Mouse (Mus musculus): ENCODE measurements around the gene Kcnj15. TPM values are rescaled to one million over a fixed set of nuclear protein-coding genes. Genes with fewer than 3 reads are reported as not detected.

The Kcnj15 gene
- polyA plus RNA-seq, 1 experiment from 2014 or later: 10.5 TPM

DNA sequence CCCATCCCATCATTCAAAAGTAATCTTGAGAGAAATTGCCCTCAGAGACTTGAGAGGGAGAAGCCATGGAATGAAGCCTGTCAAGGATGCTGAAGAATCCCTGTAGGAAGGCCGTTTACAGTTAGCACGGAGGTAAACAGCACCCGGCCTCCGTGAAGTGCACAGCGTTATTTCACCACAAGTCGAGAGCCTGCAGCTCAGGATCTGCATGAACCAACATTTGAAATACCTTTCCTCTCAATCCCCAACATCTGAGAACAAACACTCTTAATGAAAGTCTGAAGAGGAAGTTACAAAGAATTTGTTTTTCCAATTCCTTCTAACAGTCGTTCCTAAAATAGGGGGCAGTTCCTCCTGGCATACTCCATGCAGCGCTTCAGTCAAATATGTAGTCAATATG is 33.9 kb upstream of the Kcnj15 start:
- no peaks in the 10 kb centered on the region for H3K36me3 ChIP-seq (ENCODE audit: control insufficient read depth, insufficient read depth, low read length)
- H3K9ac ChIP-seq (ENCODE audit: low read length): no peak overlapping the region
- no peak overlapping the region for H3K4me2 ChIP-seq (replicated peaks; ENCODE audit: low read depth)
- DNase-seq (ENCODE audit: low spot score) (no peak), ATAC-seq (ENCODE audit: low FRiP score, low TSS enrichment) (no peak)
- no peaks in the 10 kb centered on the region for H3K27me3 ChIP-seq (ENCODE audit: control insufficient read depth, insufficient read depth, low read length)
- no peak overlapping the region for H3K4me3 ChIP-seq (ENCODE audit: low read depth, low read length)
- H3K27ac ChIP-seq (replicated peaks): no peak overlapping the region
- 55% methylated on average over 8 of the region's 8 CpGs for WGBS
- TF ChIP-seq CTCF (IDR thresholded peaks at IDR 0.05; ENCODE audit: low read depth): no peak
- no peak for TF ChIP-seq EP300 (optimal IDR thresholded peaks at IDR 0.05)
- H3K9me3 ChIP-seq (ENCODE audit: control insufficient read depth, low read length): no peaks in the 10 kb centered on the region
- no peaks in the 10 kb centered on the region for H3K4me1 ChIP-seq (replicated peaks; ENCODE audit: control insufficient read depth, insufficient read depth)

DNA sequence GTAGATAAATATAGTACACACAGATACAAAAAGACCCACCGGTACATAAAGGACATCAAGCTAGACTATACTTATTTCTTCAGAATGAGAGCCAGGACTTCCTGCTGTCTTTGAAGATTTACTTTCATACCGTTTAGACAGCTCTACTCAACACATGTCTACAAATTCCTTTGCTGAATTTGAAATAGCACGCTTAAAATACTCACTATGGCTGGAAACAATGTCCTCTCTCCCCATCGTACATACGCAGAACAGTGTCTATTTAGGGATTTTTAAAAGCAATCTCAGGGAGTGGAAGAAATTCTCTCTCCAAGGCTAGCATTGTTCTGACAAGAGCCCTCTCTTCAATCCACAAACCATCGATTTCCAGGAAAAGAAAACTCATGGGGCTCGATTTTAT is 32.1 kb upstream of the Kcnj15 start:
- H3K27ac ChIP-seq (replicated peaks): no peak overlapping the region; the same call in 1 of the 2 replicates
- H3K9me3 ChIP-seq (ENCODE audit: control insufficient read depth, low read length): no peaks in the 10 kb centered on the region
- 50% methylated on average over 7 of the region's 7 CpGs for WGBS
- ATAC-seq (ENCODE audit: low FRiP score, low TSS enrichment) (no peak), DNase-seq (ENCODE audit: low spot score) (no peak)
- H3K4me3 ChIP-seq (ENCODE audit: low read depth, low read length): no peak overlapping the region
- TF ChIP-seq EP300 (optimal IDR thresholded peaks at IDR 0.05): no peak
- no peak for TF ChIP-seq CTCF (IDR thresholded peaks at IDR 0.05; ENCODE audit: low read depth)
- H3K9ac ChIP-seq (ENCODE audit: low read length): no peak overlapping the region
- no peak overlapping the region for H3K4me2 ChIP-seq (replicated peaks; ENCODE audit: low read depth)
- no peaks in the 10 kb centered on the region for H3K36me3 ChIP-seq (ENCODE audit: control insufficient read depth, insufficient read depth, low read length)
- H3K27me3 ChIP-seq (ENCODE audit: control insufficient read depth, insufficient read depth, low read length): no peaks in the 10 kb centered on the region
- H3K4me1 ChIP-seq (replicated peaks; ENCODE audit: control insufficient read depth, insufficient read depth): no peaks in the 10 kb centered on the region

DNA sequence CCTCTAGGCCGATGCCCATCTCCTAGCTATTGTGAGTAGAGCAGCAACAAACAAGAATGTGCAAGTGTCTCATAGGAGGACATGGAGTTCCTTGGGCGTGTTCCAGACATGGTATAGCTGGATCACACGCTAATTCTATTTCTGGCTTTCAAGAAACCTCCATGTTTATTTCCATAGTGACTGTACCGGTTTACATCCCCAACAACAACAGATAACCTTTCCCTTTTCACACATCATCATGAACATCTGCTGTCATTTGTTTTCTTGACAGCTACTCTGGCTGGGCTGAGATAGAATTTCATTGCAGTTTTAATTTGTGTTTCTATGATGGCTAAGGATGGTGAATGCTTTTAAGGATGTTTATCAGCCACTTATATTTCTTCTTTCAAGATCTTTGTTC is 25.6 kb upstream of the Kcnj15 start:
- TF ChIP-seq EP300 (optimal IDR thresholded peaks at IDR 0.05) (no peak), CTCF (IDR thresholded peaks at IDR 0.05; ENCODE audit: low read depth) (no peak)
- H3K4me1 ChIP-seq (replicated peaks; ENCODE audit: control insufficient read depth, insufficient read depth): no peaks in the 10 kb centered on the region
- no peak overlapping the region for H3K27ac ChIP-seq (replicated peaks)
- no peaks in the 10 kb centered on the region for H3K9me3 ChIP-seq (ENCODE audit: control insufficient read depth, low read length)
- 60% methylated on average over 4 of the region's 4 CpGs for WGBS
- ATAC-seq (ENCODE audit: low FRiP score, low TSS enrichment) (no peak), DNase-seq (ENCODE audit: low spot score) (no peak)
- no peak overlapping the region for H3K4me2 ChIP-seq (replicated peaks; ENCODE audit: low read depth)
- no peaks in the 10 kb centered on the region for H3K27me3 ChIP-seq (ENCODE audit: control insufficient read depth, insufficient read depth, low read length)
- H3K4me3 ChIP-seq (ENCODE audit: low read depth, low read length): no peak overlapping the region
- no peaks in the 10 kb centered on the region for H3K36me3 ChIP-seq (ENCODE audit: control insufficient read depth, insufficient read depth, low read length)
- H3K9ac ChIP-seq (ENCODE audit: low read length): no peak overlapping the region

DNA sequence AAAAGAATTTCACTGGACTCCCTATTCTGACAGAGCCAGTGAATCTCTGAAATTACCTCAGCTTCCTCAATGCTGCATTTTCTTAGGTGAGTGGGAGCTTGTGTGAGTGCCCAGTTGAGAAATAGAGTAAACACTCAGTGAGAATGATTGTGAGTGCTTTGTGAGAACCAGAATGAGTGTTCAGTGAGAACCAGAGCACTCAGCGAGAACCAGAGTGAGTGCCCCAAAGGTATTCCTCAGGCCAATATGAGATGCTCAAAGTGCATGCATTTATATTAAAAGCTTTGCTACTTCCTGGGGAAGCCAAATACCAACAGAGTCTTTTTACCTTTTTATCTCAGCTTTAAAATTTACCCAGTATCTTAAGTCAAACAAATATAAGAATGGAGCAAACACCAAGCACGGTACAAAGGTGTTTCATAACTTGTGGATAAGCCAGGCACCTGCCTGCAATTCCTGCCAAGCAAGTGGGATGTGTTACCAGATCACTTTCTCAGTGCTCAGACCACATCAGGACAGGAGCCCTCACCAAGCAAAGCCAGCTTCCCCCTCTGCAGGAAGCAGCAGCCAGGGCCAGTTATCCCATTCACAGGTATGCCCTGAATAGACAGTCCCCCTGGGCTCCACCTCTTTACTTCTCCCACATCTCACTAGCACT is 22.3 kb upstream of the Kcnj15 start:
- ATAC-seq (ENCODE audit: low FRiP score, low TSS enrichment) (peak; percentile 78), DNase-seq (ENCODE audit: low spot score) (peak; percentile 66)
- H3K36me3 ChIP-seq (ENCODE audit: control insufficient read depth, insufficient read depth, low read length): no peaks in the 10 kb centered on the region
- no peaks in the 10 kb centered on the region for H3K27me3 ChIP-seq (ENCODE audit: control insufficient read depth, insufficient read depth, low read length)
- H3K4me1 ChIP-seq (replicated peaks; ENCODE audit: control insufficient read depth, insufficient read depth): no peaks in the 10 kb centered on the region
- TF ChIP-seq CTCF (IDR thresholded peaks at IDR 0.05; ENCODE audit: low read depth) (no peak), EP300 (optimal IDR thresholded peaks at IDR 0.05) (no peak)
- H3K9ac ChIP-seq (ENCODE audit: low read length): no peak overlapping the region
- no peak overlapping the region for H3K4me2 ChIP-seq (replicated peaks; ENCODE audit: low read depth)
- H3K4me3 ChIP-seq (ENCODE audit: low read depth, low read length): no peak overlapping the region
- H3K27ac ChIP-seq (replicated peaks): peak overlapping the region; percentile 53
- H3K9me3 ChIP-seq (ENCODE audit: control insufficient read depth, low read length): no peaks in the 10 kb centered on the region
- WGBS: 51% methylated on average over 2 of the region's 2 CpGs

DNA sequence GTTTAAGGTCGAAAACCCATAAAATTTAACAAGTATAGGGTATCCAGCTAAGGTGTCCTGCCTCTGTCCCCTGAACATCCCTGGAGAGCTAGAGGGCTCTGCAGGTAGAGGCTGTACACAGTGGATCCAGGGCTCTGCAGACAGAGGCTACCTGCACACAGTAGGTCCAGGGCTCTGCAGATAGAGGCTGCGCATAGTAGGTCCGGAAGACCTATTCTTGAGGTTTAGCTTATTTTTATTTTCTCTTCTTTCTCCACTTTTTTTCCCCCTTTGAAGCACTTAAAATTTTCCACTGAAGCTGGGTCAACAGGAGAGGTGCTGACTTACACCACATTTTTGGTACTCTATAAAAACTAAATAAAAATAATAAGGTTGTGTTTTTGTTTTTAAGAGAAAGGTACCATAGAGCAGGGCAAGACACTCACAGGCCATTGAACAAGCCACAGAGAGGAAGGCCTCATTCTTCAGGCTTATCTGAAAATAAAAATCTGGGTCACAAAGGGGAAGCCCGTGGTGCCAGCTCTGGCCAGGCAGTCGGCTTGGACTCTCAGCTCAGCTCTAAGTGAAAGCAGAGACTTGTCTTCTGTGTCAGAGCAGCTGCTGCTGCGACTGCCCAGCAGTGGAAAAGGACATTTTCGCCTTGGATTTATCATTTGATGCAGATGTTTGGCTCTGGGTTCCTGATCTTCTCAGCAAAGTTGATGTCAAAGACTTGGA is 18.0 kb upstream of the Kcnj15 start:
- Histone ChIP-seq H3K27ac (replicated peaks) (no peak overlapping the region), H3K4me2 (replicated peaks; ENCODE audit: low read depth) (no peak overlapping the region), H3K9me3 (ENCODE audit: control insufficient read depth, low read length) (no peaks in the 10 kb centered on the region), H3K36me3 (ENCODE audit: control insufficient read depth, insufficient read depth, low read length) (no peaks in the 10 kb centered on the region), H3K4me1 (replicated peaks; ENCODE audit: control insufficient read depth, insufficient read depth) (no peaks in the 10 kb centered on the region; the same call in 1 of the 2 replicates), H3K4me3 (ENCODE audit: low read depth, low read length) (no peak overlapping the region), H3K9ac (ENCODE audit: low read length) (no peak overlapping the region), H3K27me3 (ENCODE audit: control insufficient read depth, insufficient read depth, low read length) (no peaks in the 10 kb centered on the region)
- TF ChIP-seq CTCF (IDR thresholded peaks at IDR 0.05; ENCODE audit: low read depth) (no peak), EP300 (optimal IDR thresholded peaks at IDR 0.05) (no peak)
- no peak for DNase-seq (ENCODE audit: low spot score)
- WGBS: 68% methylated on average over 7 of the region's 7 CpGs
- ATAC-seq (ENCODE audit: low FRiP score, low TSS enrichment): no peak

DNA sequence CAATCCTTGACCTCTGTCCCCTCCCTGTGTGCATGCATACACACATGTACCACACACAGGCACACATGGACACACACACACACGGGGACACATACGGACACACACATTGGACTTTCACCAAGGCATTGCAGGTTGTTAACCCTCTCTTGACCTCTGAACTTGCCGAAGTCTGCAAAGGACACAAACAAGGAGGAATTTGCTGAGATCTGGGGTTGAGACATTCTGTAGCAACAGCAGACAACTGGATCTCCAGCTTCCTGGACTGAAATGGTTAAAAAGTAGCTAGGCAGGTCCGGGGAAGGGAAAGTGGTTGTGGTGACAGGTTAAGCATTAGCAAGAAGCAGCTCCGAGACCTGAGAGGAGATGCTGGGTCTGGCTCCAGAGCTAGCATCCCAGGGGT is 16.7 kb upstream of the Kcnj15 start:
- Histone ChIP-seq H3K4me2 (replicated peaks; ENCODE audit: low read depth) (no peak overlapping the region), H3K9ac (ENCODE audit: low read length) (no peak overlapping the region), H3K4me3 (ENCODE audit: low read depth, low read length) (no peak overlapping the region), H3K27ac (replicated peaks) (no peak overlapping the region), H3K36me3 (ENCODE audit: control insufficient read depth, insufficient read depth, low read length) (no peaks in the 10 kb centered on the region), H3K4me1 (replicated peaks; ENCODE audit: control insufficient read depth, insufficient read depth) (no peaks in the 10 kb centered on the region; the same call in 1 of the 2 replicates), H3K27me3 (ENCODE audit: control insufficient read depth, insufficient read depth, low read length) (no peaks in the 10 kb centered on the region), H3K9me3 (ENCODE audit: control insufficient read depth, low read length) (no peaks in the 10 kb centered on the region)
- TF ChIP-seq EP300 (optimal IDR thresholded peaks at IDR 0.05) (no peak), CTCF (IDR thresholded peaks at IDR 0.05; ENCODE audit: low read depth) (no peak)
- no peak for ATAC-seq (ENCODE audit: low FRiP score, low TSS enrichment)
- WGBS: 34% methylated on average over 5 of the region's 5 CpGs
- DNase-seq (ENCODE audit: low spot score): no peak
